In the genomic region with DNA sequence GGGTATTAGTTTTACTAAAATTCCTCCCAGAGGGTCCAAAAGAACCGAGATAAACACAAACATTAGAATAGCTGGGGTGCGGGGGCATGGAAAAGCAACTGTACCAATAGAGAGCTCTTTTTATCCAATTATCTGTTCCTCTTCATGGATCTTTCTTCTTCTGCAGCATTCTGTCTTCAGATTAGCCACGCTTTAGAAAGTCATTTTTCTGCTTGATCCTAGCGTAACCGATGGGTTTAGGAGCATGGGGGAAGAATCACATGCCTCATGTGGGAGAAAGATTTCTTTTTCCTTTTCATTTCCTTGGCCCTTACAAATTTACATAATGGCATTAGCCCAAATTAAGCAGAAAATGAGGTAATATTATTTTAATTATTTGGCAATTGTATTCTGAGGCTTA, we compare ENCODE assay signal across 17 mouse cellular contexts. TPM values are rescaled to one million over a fixed set of nuclear protein-coding genes. Genes with fewer than 3 reads are reported as not detected.
DNase-seq lines count a peak whose midpoint lies in the region; ATAC-seq and TF ChIP-seq lines count a peak whose summit lies in the region.
"Had no signal": no experiment of that assay in that cellular context is flagged by ENCODE, and none has a peak within 500 bp of the region (broad histone marks: within the 10 kb centered on the region; RNA-seq: fewer than 3 reads in every experiment).

No protein-coding gene starts in this region.

- H3K4me2 ChIP-seq in hindbrain, embryonic 12.5 days (replicated peaks), result no peak overlapping the region
- H3K4me2 ChIP-seq in hindbrain, embryonic 13.5 days, result no peak overlapping the region
- no peak overlapping the region for H3K4me2 ChIP-seq in limb, embryonic 15.5 days
- no peak overlapping the region for H3K4me2 ChIP-seq in midbrain, postnatal 0 days (ENCODE audit: low read depth, low read length, poor library complexity, severe bottlenecking)
- H3K4me2 ChIP-seq: embryonic facial prominence, embryonic 12.5 days; forebrain, embryonic 12.5 days had no signal

- no peaks in the 10 kb centered on the region for H3K9me3 ChIP-seq in hindbrain, embryonic 12.5 days (replicated peaks)
- no peaks in the 10 kb centered on the region for H3K9me3 ChIP-seq in hindbrain, embryonic 10.5 days
- no peaks in the 10 kb centered on the region for H3K9me3 ChIP-seq in hindbrain, embryonic 13.5 days
- no peaks in the 10 kb centered on the region for H3K9me3 ChIP-seq in limb, embryonic 15.5 days
- H3K9me3 ChIP-seq in midbrain, postnatal 0 days (ENCODE audit: low read length), result no peaks in the 10 kb centered on the region
- H3K9me3 ChIP-seq: embryonic facial prominence, embryonic 12.5 days; forebrain, embryonic 12.5 days had no signal

- no peak for TF ChIP-seq CTCF in midbrain, postnatal 0 days (IDR thresholded peaks at IDR 0.05)

- ATAC-seq in hindbrain, embryonic 12.5 days (ENCODE audit: low FRiP score), result peak; percentile 61
- peak; percentile 67 for ATAC-seq in hindbrain, embryonic 13.5 days (ENCODE audit: low FRiP score)
- no peak for ATAC-seq in limb, embryonic 15.5 days (ENCODE audit: insufficient number of reproducible peaks, low FRiP score, low TSS enrichment, low read depth)
- peak; percentile 43; the same call in 1 of the 2 replicates for ATAC-seq in midbrain, postnatal 0 days (ENCODE audit: low FRiP score)
- ATAC-seq: liver, postnatal 0 days had no signal

- no peak overlapping the region for H3K9ac ChIP-seq in hindbrain, embryonic 12.5 days
- no peak overlapping the region for H3K9ac ChIP-seq in hindbrain, embryonic 13.5 days
- no peak overlapping the region for H3K9ac ChIP-seq in limb, embryonic 15.5 days
- no peak overlapping the region for H3K9ac ChIP-seq in midbrain, postnatal 0 days (replicated peaks; ENCODE audit: low read length, poor library complexity, severe bottlenecking)
- H3K9ac ChIP-seq: embryonic facial prominence, embryonic 12.5 days; forebrain, embryonic 12.5 days; liver, postnatal 0 days had no signal

- no peak for DNase-seq in hindbrain, embryonic 10.5 days (ENCODE audit: low spot score)
- no peak for DNase-seq in midbrain, postnatal 0 days (ENCODE audit: low spot score)
- no peak for DNase-seq in gastrocnemius, postnatal 25 days
- no peak for DNase-seq in thymus, postnatal 36 days
- DNase-seq: adrenal gland, postnatal 14 days; cerebellum, adult 18-20 months; liver; liver, postnatal 0 days; spleen, adult 18-20 months; thymus, adult 2 months had no signal

- H3K36me3 ChIP-seq in hindbrain, embryonic 12.5 days, result no peaks in the 10 kb centered on the region
- no peaks in the 10 kb centered on the region for H3K36me3 ChIP-seq in hindbrain, embryonic 10.5 days
- no peaks in the 10 kb centered on the region for H3K36me3 ChIP-seq in hindbrain, embryonic 13.5 days
- H3K36me3 ChIP-seq in limb, embryonic 15.5 days, result no peaks in the 10 kb centered on the region
- no peaks in the 10 kb centered on the region for H3K36me3 ChIP-seq in midbrain, postnatal 0 days (ENCODE audit: insufficient read depth, low read length)
- H3K36me3 ChIP-seq: embryonic facial prominence, embryonic 12.5 days; forebrain, embryonic 12.5 days had no signal

- H3K4me3 ChIP-seq in hindbrain, embryonic 12.5 days, result no peak overlapping the region
- no peak overlapping the region for H3K4me3 ChIP-seq in hindbrain, embryonic 10.5 days
- no peak overlapping the region for H3K4me3 ChIP-seq in hindbrain, embryonic 13.5 days
- no peak overlapping the region for H3K4me3 ChIP-seq in limb, embryonic 15.5 days
- no peak overlapping the region for H3K4me3 ChIP-seq in midbrain, postnatal 0 days (ENCODE audit: low read depth, low read length)
- H3K4me3 ChIP-seq: embryonic facial prominence, embryonic 12.5 days; forebrain, embryonic 12.5 days; layer of hippocampus, adult 2 months; myocyte had no signal

- 50% methylated on average over 5 of the region's 5 CpGs for WGBS in hindbrain, embryonic 12.5 days
- WGBS in hindbrain, embryonic 10.5 days, result 46% methylated on average over 5 of the region's 5 CpGs
- 45% methylated on average over 5 of the region's 5 CpGs for WGBS in hindbrain, embryonic 13.5 days
- WGBS in limb, embryonic 15.5 days, result 54% methylated on average over 5 of the region's 5 CpGs
- 23% methylated on average over 5 of the region's 5 CpGs for WGBS in midbrain, postnatal 0 days

- peaks cover 14% of the 10 kb centered on the region for H3K4me1 ChIP-seq in hindbrain, embryonic 12.5 days
- H3K4me1 ChIP-seq in hindbrain, embryonic 10.5 days (replicated peaks), result peaks cover 14% of the 10 kb centered on the region
- peaks cover 20% of the 10 kb centered on the region for H3K4me1 ChIP-seq in hindbrain, embryonic 13.5 days (replicated peaks)
- peaks cover 21% of the 10 kb centered on the region for H3K4me1 ChIP-seq in limb, embryonic 15.5 days
- no peaks in the 10 kb centered on the region for H3K4me1 ChIP-seq in midbrain, postnatal 0 days (ENCODE audit: insufficient read depth, low read length)
- H3K4me1 ChIP-seq: embryonic facial prominence, embryonic 12.5 days had no signal

- no peaks in the 10 kb centered on the region for H3K27me3 ChIP-seq in hindbrain, embryonic 12.5 days
- no peaks in the 10 kb centered on the region for H3K27me3 ChIP-seq in hindbrain, embryonic 10.5 days (ENCODE audit: insufficient read depth, poor library complexity, severe bottlenecking)
- no peaks in the 10 kb centered on the region for H3K27me3 ChIP-seq in hindbrain, embryonic 13.5 days
- H3K27me3 ChIP-seq in limb, embryonic 15.5 days, result no peaks in the 10 kb centered on the region
- no peaks in the 10 kb centered on the region for H3K27me3 ChIP-seq in midbrain, postnatal 0 days (ENCODE audit: insufficient read depth, low read length)
- H3K27me3 ChIP-seq: embryonic facial prominence, embryonic 12.5 days; forebrain, embryonic 12.5 days had no signal

- no peak overlapping the region; the same call in 1 of the 2 replicates for H3K27ac ChIP-seq in hindbrain, embryonic 12.5 days
- H3K27ac ChIP-seq in hindbrain, embryonic 10.5 days, result no peak overlapping the region
- no peak overlapping the region for H3K27ac ChIP-seq in hindbrain, embryonic 13.5 days
- H3K27ac ChIP-seq in limb, embryonic 15.5 days, result peak overlapping the region; percentile 80
- no peak overlapping the region for H3K27ac ChIP-seq in midbrain, postnatal 0 days (ENCODE audit: low read depth, low read length)
- H3K27ac ChIP-seq: forebrain, embryonic 12.5 days; layer of hippocampus, adult 2 months had no signal

RNA-seq across cellular contexts. Expression of a gene that starts 35.0 kb away (rescaled TPM):
- 17.4 and 19.9 TPM in 2 replicates for polyA plus RNA-seq in hindbrain, embryonic 12.5 days (2016; fragmentation: Nextera tagmentation; extraction: Ambion mirVana)
- 16.1 and 17.7 TPM in 2 replicates for polyA plus RNA-seq in hindbrain, embryonic 10.5 days (2016; fragmentation: Nextera tagmentation; extraction: Ambion mirVana)
- 22.5 and 23.5 TPM in 2 replicates for polyA plus RNA-seq in hindbrain, embryonic 13.5 days (2015; fragmentation: Nextera tagmentation; extraction: Ambion mirVana)
- 24.7 and 25.6 TPM in 2 replicates for polyA plus RNA-seq in limb, embryonic 15.5 days (2015; fragmentation: Nextera tagmentation; extraction: Ambion mirVana)
- total RNA-seq in midbrain, postnatal 0 days (2014; rRNA removed), result 10.9 and 18.5 TPM in 2 replicates
- 31.5 and 34.4 TPM in 2 replicates for polyA plus RNA-seq in midbrain, postnatal 0 days (2015; fragmentation: Nextera tagmentation; extraction: Ambion mirVana)
- total RNA-seq in gastrocnemius, postnatal 25 days (2021), result 1 to 10 TPM; 6.6 to 7.1 TPM
